Comparison of ENCODE assay signal across 8 mouse cellular contexts in the genomic region with DNA sequence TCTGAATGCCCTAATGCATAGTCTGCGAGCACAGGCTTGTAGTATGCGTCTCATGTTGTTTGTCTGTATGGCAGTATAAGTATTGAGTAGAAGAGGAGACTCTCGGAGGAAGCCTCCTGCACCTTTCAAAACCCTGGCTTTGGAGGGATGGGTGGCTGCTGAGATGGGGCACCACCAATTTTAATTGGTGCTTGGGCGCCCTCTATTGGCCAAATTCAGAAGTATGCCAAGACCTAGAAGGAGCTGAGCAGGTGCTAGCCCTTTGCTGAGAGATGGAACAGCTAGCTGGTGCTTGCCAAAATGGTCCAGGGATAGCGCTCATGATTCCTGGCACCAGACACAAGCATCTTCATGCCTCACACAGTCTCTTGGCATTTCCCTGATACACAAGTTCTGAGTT. TPM values are rescaled to one million over a fixed set of nuclear protein-coding genes. Genes with fewer than 3 reads are reported as not detected.
A peak's percentile ranks its signal among the peaks of the same experiment; 100 is the strongest.
DNase-seq lines count a peak whose midpoint lies in the region; ATAC-seq and TF ChIP-seq lines count a peak whose summit lies in the region.

No protein-coding gene starts in this region.

- H3K4me3 ChIP-seq in liver, embryonic 15.5 days (replicated peaks): no peak overlapping the region

- ATAC-seq in Patski: no peak
- 0 out of 2 replicates have a peak, but pooled peaks have one; percentile 19 for ATAC-seq in liver, embryonic 15.5 days (ENCODE audit: insufficient read depth)

- peaks cover 73% of the 10 kb centered on the region for H3K4me1 ChIP-seq in liver, embryonic 15.5 days (replicated peaks)

- H3K36me3 ChIP-seq in liver, embryonic 15.5 days (replicated peaks): peaks cover 99% of the 10 kb centered on the region

- in situ Hi-C loops in Patski (cut with MboI; ENCODE audit: low pct_unique_long_range_greater_than_20kb): loop anchor here (5.0 kb wide), 2 partner anchors 76 to 161 kb away; no protein-coding TSS in a partner anchor

- CTCF ChIA-PET in Patski (lab: Charles Lee): interaction anchor here (0.6 to 3.6 kb wide), 13 partner anchors 10 to 143 kb away, joined by 3 to 16 read pairs (median 4); a partner anchor contains a TSS

- POLR2A ChIA-PET in Patski (lab: Charles Lee): interaction anchor here (0.9 kb wide), 1 partner anchor 24 kb away, joined by 3 read pairs; no protein-coding TSS in a partner anchor

- no peaks in the 10 kb centered on the region for H3K9me3 ChIP-seq in liver, embryonic 15.5 days (replicated peaks)

- no peak overlapping the region for H3K4me2 ChIP-seq in liver, embryonic 15.5 days

- 24% methylated on average over 5 of the region's 5 CpGs for WGBS in liver, embryonic 15.5 days (ENCODE audit: insufficient replicate concordance)

- no peaks in the 10 kb centered on the region for H3K27me3 ChIP-seq in Patski
- H3K27me3 ChIP-seq in liver, embryonic 15.5 days: no peaks in the 10 kb centered on the region

- no peak overlapping the region for H3K9ac ChIP-seq in liver, embryonic 15.5 days

- peak; percentile 90 for TF ChIP-seq CTCF in Patski (IDR thresholded peaks at IDR 0.05)

- peak; percentile 93 for DNase-seq in 3T3-L1 (ENCODE audit: low read depth, low spot score)
- peak; percentile 20 for DNase-seq in Patski (ENCODE audit: low read depth, low spot score)
- peak; percentile 89 for DNase-seq in cerebellum, adult 9-11 months
- peak; percentile 78 to 88 for DNase-seq in gastrocnemius, postnatal 36 days
- DNase-seq in kidney, adult 9 months: peak; percentile 85
- DNase-seq in ovary, postnatal 10 days (ENCODE audit: low spot score): peak; percentile 83
- peak; percentile 62 to 75 for DNase-seq in thymus, adult 18-20 months

- intact Hi-C loops in gastrocnemius, postnatal 36 days (cut with DNase I): loop anchor here (2.0 kb wide), 1 partner anchor 75 kb away; no protein-coding TSS in a partner anchor

- H3K27ac ChIP-seq in liver, embryonic 15.5 days (replicated peaks): no peak overlapping the region

RNA-seq across cellular contexts. Expression of a gene that starts 12.0 kb away (rescaled TPM):
- polyA plus RNA-seq in Patski (2021): 46.4 TPM
- total RNA-seq in gastrocnemius, postnatal 36 days (2021): 1 to 10 TPM; 3.2 to 3.5 TPM
- 7.1 and 7.5 TPM in 2 replicates for polyA plus RNA-seq in liver, embryonic 15.5 days (2015; fragmentation: Nextera tagmentation; extraction: Ambion mirVana)

RNA-seq across cellular contexts. Expression of a gene that starts 20.4 kb away (rescaled TPM):
- 0.83 TPM for polyA plus RNA-seq in Patski (2021)
- total RNA-seq in gastrocnemius, postnatal 36 days (2021): not detected
- polyA plus RNA-seq in liver, embryonic 15.5 days (2015; fragmentation: Nextera tagmentation; extraction: Ambion mirVana): 0.29 and 0.39 TPM in 2 replicates

RNA-seq across cellular contexts. Expression of a gene that starts 24.5 kb away (rescaled TPM):
- polyA plus RNA-seq in Patski (2021): 45.7 TPM
- total RNA-seq in gastrocnemius, postnatal 36 days (2021): 1 to 10 TPM; 8.0 to 8.9 TPM
- polyA plus RNA-seq in liver, embryonic 15.5 days (2015; fragmentation: Nextera tagmentation; extraction: Ambion mirVana): 18.9 and 22.9 TPM in 2 replicates

RNA-seq across cellular contexts. Expression of a gene that starts 29.2 kb away (rescaled TPM):
- 44.5 TPM for polyA plus RNA-seq in Patski (2021)
- total RNA-seq in gastrocnemius, postnatal 36 days (2021): 10 to 100 TPM in 1 of 2 experiments, 1 to 10 TPM in 1; 8.8 to 12.4 TPM
- 24.2 and 26.7 TPM in 2 replicates for polyA plus RNA-seq in liver, embryonic 15.5 days (2015; fragmentation: Nextera tagmentation; extraction: Ambion mirVana)

RNA-seq across cellular contexts. Expression of a gene that starts 37.4 kb away (rescaled TPM):
- 20.6 TPM for polyA plus RNA-seq in Patski (2021)
- total RNA-seq in gastrocnemius, postnatal 36 days (2021): 1 to 10 TPM; 1.6 to 2.1 TPM
- 15.2 and 15.4 TPM in 2 replicates for polyA plus RNA-seq in liver, embryonic 15.5 days (2015; fragmentation: Nextera tagmentation; extraction: Ambion mirVana)

Comparison
In these comparisons a context has a peak if more than half of its experiments do, and no peak if none do; other contexts are left out.
1. DNase-seq: peak in every context shown above with its lines; median percentile 93 in 3T3-L1; 89 in cerebellum, adult 9-11 months; 85 in kidney, adult 9 months; 83 in gastrocnemius, postnatal 36 days; 83 in ovary, postnatal 10 days; 68 in thymus, adult 18-20 months; 20 in Patski.